Mouse (Mus musculus): ENCODE measurements at regions not wholly inside any gene's neighbourhood (a gene's known extent, or its start where the extent isn't known, plus 50 kb on each side); places are given as distances from the start of the nearest gene placed in this dataset.

DNA sequence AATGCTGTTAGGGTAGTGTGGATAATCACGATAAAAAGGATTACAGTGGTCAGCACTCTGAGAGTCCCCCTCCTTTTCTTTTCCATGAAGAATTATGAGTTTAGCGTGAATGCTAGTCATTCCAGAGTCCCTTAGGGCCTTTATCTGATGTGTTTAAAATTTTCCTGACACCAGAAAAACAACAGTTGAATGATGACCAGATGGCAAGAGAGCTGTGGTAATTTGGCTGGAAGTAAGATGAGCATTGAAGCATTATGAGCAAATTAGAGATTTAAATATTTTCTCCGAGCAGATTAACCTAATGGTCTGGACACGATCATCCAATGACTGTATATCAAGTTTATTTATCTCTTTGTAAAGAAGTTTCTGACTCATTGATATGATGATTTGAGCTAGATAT lies 417.1 kb upstream of the Igbp1b start:
- intact Hi-C loops (cut with DNase I) = no loop called here

DNA sequence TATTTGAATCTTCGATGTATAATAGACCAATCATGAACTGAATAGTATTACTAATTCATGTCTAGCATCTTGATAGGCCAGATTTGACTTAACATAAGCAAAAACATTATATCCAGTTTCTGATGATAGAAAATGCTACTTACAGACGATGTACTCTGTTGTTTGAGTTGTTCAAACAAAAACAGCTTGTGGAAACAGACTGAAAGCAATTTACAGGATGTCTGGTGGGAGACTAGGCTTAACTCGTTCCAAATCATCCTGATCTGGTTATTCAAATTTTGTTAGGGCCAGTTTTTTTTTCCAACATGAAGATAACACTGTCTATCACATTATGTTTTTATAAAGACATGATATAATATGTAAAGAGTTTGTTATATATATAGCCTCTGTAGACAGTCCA lies 369.4 kb upstream of the Igbp1b start:
- intact Hi-C loops (cut with DNase I) = no loop called here

GRCm38 (mm10) chr6:139014526-139014925 lies 356.2 kb upstream of the Igbp1b start:
- intact Hi-C loops (cut with DNase I) = no loop called here

GRCm38 (mm10) chr6:139010501-139010900 lies 352.2 kb upstream of the Igbp1b start:
- intact Hi-C loops (cut with DNase I) = no loop called here
